Mouse (Mus musculus): ENCODE data around the gene Gm853.

The Gm853 gene

GRCm38 (mm10) chr4:130215392-130215791 lies 6.8 kb downstream of the Gm853 start:
- in situ Hi-C loops (cut with MboI, MseI), result no loop called here

- in situ Hi-C loops (cut with MboI, MseI), result no loop called here
Measured at GRCm38 (mm10) chr4:130213857-130214256, 8.3 kb downstream of the Gm853 start.

- in situ Hi-C loops (cut with MboI, MseI), result no loop called here
Measured at GRCm38 (mm10) chr4:130213197-130213596, 9.0 kb downstream of the Gm853 start.

DNA sequence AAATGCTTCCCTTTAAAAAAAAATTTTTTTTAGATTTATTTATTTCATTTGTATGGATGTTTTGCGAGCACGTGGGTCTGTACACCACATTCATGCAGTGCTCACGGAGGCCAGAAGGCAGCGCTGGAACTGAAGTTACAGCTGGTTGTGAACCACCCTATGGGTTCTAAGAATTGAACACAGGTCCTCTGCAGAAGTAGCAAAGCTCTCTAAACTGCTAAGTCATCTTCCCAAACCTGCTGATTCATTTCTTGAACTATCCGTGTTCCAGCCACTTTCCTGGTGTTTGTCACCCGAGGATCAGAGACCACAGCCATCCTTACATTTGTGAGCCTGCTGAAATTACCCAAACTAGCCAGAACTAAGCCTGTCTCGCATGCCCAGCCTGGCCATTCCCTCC lies 9.8 kb downstream of the Gm853 start:
- in situ Hi-C loops (cut with MboI, MseI), result no loop called here

GRCm38 (mm10) chr4:130211870-130212269 lies 10.3 kb downstream of the Gm853 start:
- in situ Hi-C loops (cut with MboI, MseI), result no loop called here

GRCm38 (mm10) chr4:130198694-130199670 lies 23.2 kb downstream of the Gm853 start:
- in situ Hi-C loops (cut with MboI, MseI), result no loop called here

DNA sequence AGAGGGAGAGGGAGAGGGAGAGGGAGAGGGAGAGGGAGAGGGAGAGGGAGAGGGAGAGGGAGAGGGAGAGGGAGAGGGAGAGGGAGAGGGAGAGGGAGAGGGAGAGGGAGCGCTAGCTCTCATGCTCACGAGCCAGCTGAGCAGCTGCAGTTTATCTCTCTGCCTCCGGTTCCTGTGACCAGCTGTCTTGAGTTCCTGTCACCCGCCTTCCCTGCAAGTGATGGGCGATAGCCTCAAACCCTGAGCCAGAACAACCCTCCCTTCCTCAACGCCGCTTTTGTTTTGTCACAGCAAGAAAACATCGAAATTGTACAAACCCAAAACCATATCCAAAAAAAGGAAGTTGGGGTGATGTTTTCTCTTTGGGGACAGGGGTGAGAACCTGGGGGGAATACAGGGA lies 25.7 kb downstream of the Gm853 start:
- in situ Hi-C loops (cut with MboI, MseI), result no loop called here

GRCm38 (mm10) chr4:130195924-130196323 lies 26.3 kb downstream of the Gm853 start:
- in situ Hi-C loops (cut with MboI, MseI), result no loop called here

DNA sequence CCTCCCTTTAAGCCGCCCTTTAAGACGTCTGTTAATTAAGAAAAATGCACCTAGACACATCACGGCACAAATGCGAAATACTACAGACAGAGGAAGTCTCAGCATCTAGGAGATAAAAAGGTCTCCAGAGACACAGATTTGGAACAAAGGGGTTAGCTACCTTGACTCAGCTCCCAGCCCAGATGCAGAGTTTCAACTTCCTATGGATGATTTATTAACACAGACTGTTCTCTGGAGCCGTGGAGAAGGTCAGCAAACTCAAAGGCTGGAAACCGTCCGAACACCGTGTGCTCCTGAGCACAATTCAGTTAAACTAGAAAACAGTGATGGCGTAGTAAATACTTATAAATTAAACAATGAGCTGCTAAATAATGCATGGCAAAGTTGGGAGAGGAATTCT lies 29.9 kb downstream of the Gm853 start:
- in situ Hi-C loops (cut with MboI, MseI), result no loop called here

GRCm38 (mm10) chr4:130189606-130190005 lies 32.6 kb downstream of the Gm853 start:
- in situ Hi-C loops (cut with MboI, MseI), result no loop called here

- in situ Hi-C loops (cut with MboI, MseI), result no loop called here
Measured at GRCm38 (mm10) chr4:130188806-130189297, 33.3 kb downstream of the Gm853 start.

- in situ Hi-C loops (cut with MboI, MseI), result no loop called here
Measured at GRCm38 (mm10) chr4:130186891-130187290, 35.3 kb downstream of the Gm853 start.

DNA sequence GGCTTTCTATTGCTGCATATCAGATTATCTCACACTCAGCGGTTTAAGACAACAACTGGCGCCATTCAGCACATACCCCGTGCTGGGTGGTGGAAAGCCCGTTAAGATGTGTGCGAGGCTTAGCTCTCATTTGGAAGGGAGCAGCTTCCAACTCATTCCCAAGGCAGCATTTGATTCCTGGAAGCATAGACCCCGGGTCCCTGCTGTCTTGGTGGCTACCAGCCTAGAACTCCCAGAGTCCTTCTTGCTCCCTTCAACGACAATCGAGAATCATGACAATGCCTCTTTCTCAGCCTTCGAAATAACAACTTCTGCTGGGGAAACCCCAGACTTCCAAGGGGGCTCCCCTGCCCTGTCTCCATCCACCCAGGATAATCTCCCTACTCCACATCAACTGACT lies 35.8 kb downstream of the Gm853 start:
- in situ Hi-C loops (cut with MboI, MseI), result no loop called here

DNA sequence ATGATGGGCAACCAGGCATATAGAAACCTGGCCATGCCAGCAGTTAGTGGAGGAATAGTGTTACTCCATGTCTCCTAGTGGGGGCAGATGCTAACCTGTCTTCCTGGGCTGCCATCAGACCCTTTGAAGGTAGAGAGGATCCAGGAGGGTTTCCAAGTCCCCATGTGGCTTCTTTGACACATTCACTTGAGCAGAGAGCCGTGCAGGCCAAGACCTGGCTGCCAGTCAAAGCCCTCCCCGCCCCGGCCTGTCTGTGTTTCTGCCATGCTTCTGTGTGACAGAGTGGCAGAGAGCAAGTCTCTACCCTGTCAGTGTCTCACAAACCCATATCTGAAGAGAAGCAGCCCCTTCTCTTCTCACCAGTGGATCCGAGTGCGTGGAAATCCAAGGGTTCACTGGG lies 38.3 kb downstream of the Gm853 start:
- in situ Hi-C loops (cut with MboI, MseI), result loop anchor here (5.0 kb wide), 1 partner anchor 222 kb away; no protein-coding TSS in a partner anchor

GRCm38 (mm10) chr4:130183023-130183422 lies 39.2 kb downstream of the Gm853 start:
- in situ Hi-C loops (cut with MboI, MseI), result loop anchor here (5.0 kb wide), 1 partner anchor 221 kb away; no protein-coding TSS in a partner anchor

- in situ Hi-C loops (cut with MboI, MseI), result loop anchor here (5.0 kb wide), 1 partner anchor 220 kb away; no protein-coding TSS in a partner anchor
Measured at GRCm38 (mm10) chr4:130181886-130182285, 40.3 kb downstream of the Gm853 start.

DNA sequence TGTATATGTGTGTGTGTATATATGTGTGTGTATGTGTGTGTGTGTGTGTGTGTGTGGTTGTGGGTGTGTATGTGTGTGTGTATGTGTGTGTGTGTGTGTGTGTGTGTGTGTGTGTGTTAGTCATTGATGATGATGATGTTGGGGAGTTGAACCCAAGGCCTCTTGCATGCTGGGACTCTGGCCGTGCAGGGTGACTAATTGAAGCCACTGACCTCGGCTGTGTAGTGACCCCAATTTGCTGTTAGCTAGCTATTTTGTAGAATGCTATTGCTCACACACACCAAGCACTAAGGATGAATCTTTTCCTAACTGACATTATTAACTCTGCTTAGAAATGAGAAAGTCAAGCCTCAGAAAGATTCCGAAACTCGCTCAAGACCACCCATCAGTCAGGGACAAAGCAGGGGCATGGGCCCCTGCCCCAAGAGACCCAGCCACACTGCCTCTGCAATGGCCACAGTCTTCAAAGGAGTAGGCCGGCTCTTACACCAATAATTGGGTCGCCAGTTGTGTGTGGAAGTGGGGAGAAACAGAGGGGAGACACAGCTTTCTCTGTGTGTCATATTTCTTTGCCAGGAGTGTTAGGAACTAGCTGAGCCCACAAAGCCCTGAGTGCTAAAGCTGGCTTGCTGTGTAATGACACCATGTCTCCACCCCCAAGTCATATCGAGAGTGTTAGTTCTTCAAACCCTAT lies 41.1 kb downstream of the Gm853 start:
- in situ Hi-C loops (cut with MboI, MseI), result loop anchor here (5.0 kb wide), 1 partner anchor 219 kb away; no protein-coding TSS in a partner anchor

DNA sequence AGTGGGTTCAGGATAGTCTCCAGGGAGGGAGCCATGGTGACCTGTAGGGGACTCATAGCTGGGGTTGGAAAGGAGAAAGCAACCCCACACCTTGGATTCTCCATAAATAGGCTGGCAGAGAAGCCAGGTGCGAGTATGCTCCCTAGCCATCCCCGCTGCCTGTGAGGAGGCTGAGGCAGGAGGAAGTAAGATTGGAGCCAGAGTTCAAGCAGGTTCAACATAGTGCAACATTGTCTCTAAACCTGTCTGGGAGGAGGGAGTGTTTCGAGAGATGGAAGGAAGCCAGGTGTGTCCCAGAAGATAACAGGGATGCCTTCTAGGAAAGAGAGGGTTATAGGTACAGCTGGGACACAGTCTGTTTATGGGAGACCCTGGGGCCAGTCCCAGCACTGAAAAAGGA lies 42.3 kb downstream of the Gm853 start:
- in situ Hi-C loops (cut with MboI, MseI), result loop anchor here (5.0 kb wide), 1 partner anchor 218 kb away; no protein-coding TSS in a partner anchor

DNA sequence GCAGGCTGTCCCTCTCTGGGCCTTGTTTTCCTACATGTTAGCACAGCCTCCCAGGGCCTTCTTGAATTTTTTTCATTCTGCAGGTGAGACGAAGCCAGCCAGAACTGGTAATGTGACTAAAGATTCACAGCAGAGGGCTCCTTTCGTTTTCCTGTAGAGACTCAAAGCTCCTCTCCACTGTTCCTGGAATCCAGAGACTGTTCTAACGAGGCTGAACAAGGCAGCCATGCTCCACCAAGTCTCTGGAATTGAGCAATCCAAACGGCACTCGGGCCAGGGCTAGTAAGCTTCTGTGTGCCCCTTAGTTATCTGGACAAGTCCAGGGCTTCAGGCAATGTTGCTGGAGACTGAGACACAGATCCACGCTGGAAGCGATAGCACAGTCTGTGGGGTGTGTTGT lies 44.7 kb downstream of the Gm853 start:
- in situ Hi-C loops (cut with MboI, MseI), result no loop called here

DNA sequence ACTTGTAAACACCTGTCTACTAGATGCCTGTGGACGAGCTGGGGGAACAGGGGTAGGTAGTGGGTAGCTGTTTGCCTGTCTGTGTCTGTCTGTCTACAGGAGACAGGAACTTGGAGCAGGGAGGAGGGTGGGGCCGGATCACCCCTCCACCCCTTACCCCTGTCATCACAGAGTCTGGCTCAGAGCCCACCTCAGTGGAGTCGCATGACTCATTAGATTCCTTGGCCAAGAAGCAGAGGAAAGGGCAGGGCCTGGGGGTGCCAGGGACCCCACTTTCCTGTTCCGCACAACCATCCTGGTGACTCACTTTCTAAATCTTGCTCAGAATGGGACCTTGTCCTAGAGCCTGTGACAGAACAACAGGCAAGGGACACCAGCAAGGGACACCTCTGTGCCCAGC lies 45.1 kb downstream of the Gm853 start:
- in situ Hi-C loops (cut with MboI, MseI), result no loop called here

GRCm38 (mm10) chr4:130176156-130176720 lies 46.0 kb downstream of the Gm853 start:
- in situ Hi-C loops (cut with MboI, MseI), result no loop called here
